Mouse (Mus musculus) thymus, postnatal 25 days (tissue): ENCODE data around the gene Myl9.
"Not testable (repeated sequence)": the region's sequence is repeated elsewhere in the genome, so short reads cannot be mapped to it uniquely, and the experiment has no call there.

Experiments
- DNase-seq: peaks from one replicate; pipeline ENCODE4 v3.0.0; 2022

Myl9 gene

GRCm38 (mm10) chr2:156787090-156787775 lies 12.0 kb downstream of the Myl9 start:
- no peak for DNase-seq

- no peak for DNase-seq
Measured at GRCm38 (mm10) chr2:156787776-156788105, 12.5 kb downstream of the Myl9 start.

- DNase-seq, result no peak
Measured at GRCm38 (mm10) chr2:156788836-156789235, 13.6 kb downstream of the Myl9 start.

- DNase-seq, result no peak
Measured at GRCm38 (mm10) chr2:156798516-156798915, 23.3 kb downstream of the Myl9 start.

GRCm38 (mm10) chr2:156801045-156801444 lies 25.8 kb downstream of the Myl9 start:
- DNase-seq, result no peak

GRCm38 (mm10) chr2:156802116-156802515 lies 26.9 kb downstream of the Myl9 start:
- not testable (repeated sequence) for DNase-seq

- no peak for DNase-seq
Measured at GRCm38 (mm10) chr2:156803698-156804372, 28.6 kb downstream of the Myl9 start.

GRCm38 (mm10) chr2:156804589-156804988 lies 29.4 kb downstream of the Myl9 start:
- DNase-seq, result no peak

GRCm38 (mm10) chr2:156806886-156807285 lies 31.7 kb downstream of the Myl9 start:
- no peak for DNase-seq

- peak; percentile 71 for DNase-seq
Measured at GRCm38 (mm10) chr2:156809579-156809978, 34.4 kb downstream of the Myl9 start.

- no peak for DNase-seq
Measured at GRCm38 (mm10) chr2:156810716-156811115, 35.5 kb downstream of the Myl9 start.

- DNase-seq, result no peak
Measured at GRCm38 (mm10) chr2:156811556-156811955, 36.3 kb downstream of the Myl9 start.

- no peak for DNase-seq
Measured at GRCm38 (mm10) chr2:156814344-156814801, 39.2 kb downstream of the Myl9 start.

GRCm38 (mm10) chr2:156814893-156815292 lies 39.7 kb downstream of the Myl9 start:
- DNase-seq, result no peak

GRCm38 (mm10) chr2:156815412-156815811 lies 40.2 kb downstream of the Myl9 start:
- DNase-seq, result no peak

- no peak for DNase-seq
Measured at GRCm38 (mm10) chr2:156816116-156816515, 40.9 kb downstream of the Myl9 start.

GRCm38 (mm10) chr2:156825128-156825527 lies 49.9 kb downstream of the Myl9 start:
- DNase-seq, result not testable (repeated sequence)
